Mouse (Mus musculus): ENCODE results near the gene Rab34. TPM values are rescaled to one million over a fixed set of nuclear protein-coding genes. Genes with fewer than 3 reads are reported as not detected.

Rab34 gene
- total and polyA plus RNA-seq, 3 experiments = 0.17 to 1.4 (median 0.50) TPM

DNA sequence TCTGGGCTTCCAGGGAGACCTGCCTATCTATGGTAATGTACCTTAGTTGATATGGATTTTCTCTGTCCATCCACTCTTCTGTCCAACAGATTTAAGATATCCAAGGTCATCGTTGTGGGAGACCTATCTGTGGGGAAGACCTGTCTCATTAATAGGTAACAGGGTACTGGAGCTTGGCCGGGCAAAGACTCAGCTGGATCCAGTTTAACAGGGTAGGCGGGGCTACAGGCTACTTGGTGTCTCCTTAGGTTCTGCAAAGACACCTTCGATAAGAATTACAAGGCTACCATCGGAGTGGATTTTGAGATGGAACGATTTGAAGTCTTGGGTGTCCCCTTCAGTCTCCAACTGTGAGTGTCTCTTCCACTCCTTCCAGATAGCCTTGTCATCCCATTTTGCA lies 1.8 kb downstream of the Rab34 start:
- Histone ChIP-seq H3K4me2 (ENCODE audit: insufficient read depth, low read depth, poor library complexity, severe bottlenecking) (no peak overlapping the region), H3K27me3 (replicated peaks) (peaks cover 19% of the 10 kb centered on the region), H3K79me2 (replicated peaks; ENCODE audit: control insufficient read depth, extremely low read depth, insufficient read depth, poor library complexity, severe bottlenecking) (no peaks in the 10 kb centered on the region), H3K4me1 (ENCODE audit: control insufficient read depth in 1 of 2, insufficient read depth in 2 of 2) (0 out of 4 replicates have a peak, but pooled peaks cover 0 to 2% of the 10 kb centered on the region in 2 experiments), H3K9me3 (replicated peaks; ENCODE audit: low read length) (peaks cover 18% of the 10 kb centered on the region), H3K9ac (ENCODE audit: insufficient read depth, low read depth) (no peak overlapping the region), H3K4me3 (replicated peaks in 1 of 3; ENCODE audit: low read depth in 2 of 3, low read length in 2 of 3, poor library complexity in 1 of 3) (no peak overlapping the region), H3K27ac (ENCODE audit: insufficient read depth, low read depth) (no peak overlapping the region), H3K36me3 (replicated peaks in 1 of 2; ENCODE audit: control insufficient read depth in 1 of 2, insufficient read depth in 1 of 2, low read length in 1 of 2) (no peaks in the 10 kb centered on the region)
- in situ Hi-C loops (cut with MboI; ENCODE audit: low pct_ligation_motif_present, low pct_unique_long_range_greater_than_20kb, low sequenced_read_pairs) = no loop called here
- dilution Hi-C loops (cut with MboI; ENCODE audit: extremely low pct_ligation_motif_present, extremely low pct_unique_long_range_greater_than_20kb, low sequenced_read_pairs) = no loop called here
- no peak for DNase-seq (ENCODE audit: extremely low read depth)
- TF ChIP-seq KAT2A (IDR thresholded peaks at IDR 0.05; ENCODE audit: insufficient replicate concordance, low read length) (no peak), TCF12 (IDR thresholded peaks at IDR 0.05; ENCODE audit: low read depth, low read length) (no peak), MAFK (IDR thresholded peaks at IDR 0.05; ENCODE audit: insufficient replicate concordance, low read length) (no peak), TBP (conservative IDR thresholded peaks at IDR 0.05; ENCODE audit: low read depth, low read length) (no peak), GABPA (IDR thresholded peaks at IDR 0.05; ENCODE audit: insufficient replicate concordance, low read depth, low read length) (no peak), RAD21 (IDR thresholded peaks at IDR 0.05; ENCODE audit: low read depth, low read length) (no peak), MEF2A (IDR thresholded peaks at IDR 0.05; ENCODE audit: borderline replicate concordance, low read depth, low read length) (no peak), USF1 (IDR thresholded peaks at IDR 0.05; ENCODE audit: low read depth, low read length) (no peak), PAX5 (IDR thresholded peaks at IDR 0.05; ENCODE audit: low read length) (no peak), CTCF (conservative IDR thresholded peaks at IDR 0.05 in 1 of 2, IDR thresholded peaks at IDR 0.05 in 1 of 2; ENCODE audit: low read depth in 2 of 2, low read length in 2 of 2) (no peak), SIN3A (IDR thresholded peaks at IDR 0.05; ENCODE audit: low read length) (no peak), JUND (conservative IDR thresholded peaks at IDR 0.05; ENCODE audit: low read depth, low read length) (no peak), CHD1 (IDR thresholded peaks at IDR 0.05; ENCODE audit: low read depth, low read length) (no peak), JUN (IDR thresholded peaks at IDR 0.05; ENCODE audit: insufficient read depth, low read depth, low read length) (no peak), CHD2 (IDR thresholded peaks at IDR 0.05; ENCODE audit: low read length) (no peak), POLR2A (IDR thresholded peaks at IDR 0.05; ENCODE audit: low read depth, low read length) (no peak)

DNA sequence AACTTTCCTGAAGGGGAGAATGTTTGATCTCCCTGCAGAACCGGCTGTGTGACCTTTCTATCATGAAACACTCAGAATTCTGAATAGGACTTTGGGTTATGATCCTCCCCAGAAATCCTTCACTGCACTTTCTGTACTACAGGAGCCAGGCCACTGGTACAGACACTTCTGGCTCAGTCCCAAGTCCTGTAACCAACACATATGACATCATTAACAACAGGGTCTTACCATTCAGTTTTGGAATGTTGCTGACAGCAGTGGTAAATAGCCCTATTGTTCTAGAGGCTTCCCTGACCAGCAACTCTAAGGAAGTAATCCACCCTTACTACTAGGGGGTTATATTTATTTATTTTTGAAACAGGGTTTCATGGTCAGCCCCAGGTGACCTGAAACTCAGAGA lies 4.9 kb downstream of the Rab34 start, which contains the start of gene Proca1:
Proca1 (plus strand) TSS at position 280 of the 400 bp plus-strand sequence.
- dilution Hi-C loops (cut with MboI; ENCODE audit: extremely low pct_ligation_motif_present, extremely low pct_unique_long_range_greater_than_20kb, low sequenced_read_pairs) = no loop called here
- no peak for TF ChIP-seq GABPA (IDR thresholded peaks at IDR 0.05; ENCODE audit: insufficient replicate concordance, low read depth, low read length)
- no peak for TF ChIP-seq SMC3 (IDR thresholded peaks at IDR 0.05; ENCODE audit: low read depth, low read length)
- no peak for TF ChIP-seq BHLHE40 (IDR thresholded peaks at IDR 0.05; ENCODE audit: low read depth, low read length)
- TF ChIP-seq ZC3H11A (IDR thresholded peaks at IDR 0.05; ENCODE audit: low read depth, low read length) = no peak
- no peak for TF ChIP-seq POLR2A (IDR thresholded peaks at IDR 0.05; ENCODE audit: low read depth, low read length)
- no peak for TF ChIP-seq MYC (IDR thresholded peaks at IDR 0.05; ENCODE audit: low read depth, low read length)
- no peak for TF ChIP-seq SIN3A (IDR thresholded peaks at IDR 0.05; ENCODE audit: low read length)
- no peak for TF ChIP-seq NRF1 (IDR thresholded peaks at IDR 0.05; ENCODE audit: low read depth, low read length)
- no peak for TF ChIP-seq JUN (IDR thresholded peaks at IDR 0.05; ENCODE audit: insufficient read depth, low read depth, low read length)
- TF ChIP-seq MAZ (IDR thresholded peaks at IDR 0.05; ENCODE audit: low read depth, low read length) = no peak
- TF ChIP-seq HCFC1 (IDR thresholded peaks at IDR 0.05; ENCODE audit: low read depth, low read length) = no peak
- TF ChIP-seq CTCF (conservative IDR thresholded peaks at IDR 0.05 in 1 of 2, IDR thresholded peaks at IDR 0.05 in 1 of 2; ENCODE audit: low read depth in 2 of 2, low read length in 2 of 2) = no peak
- no peak for TF ChIP-seq RCOR1 (conservative IDR thresholded peaks at IDR 0.05; ENCODE audit: low read depth, low read length)
- no peak for TF ChIP-seq TBP (conservative IDR thresholded peaks at IDR 0.05; ENCODE audit: low read depth, low read length)
- TF ChIP-seq CHD2 (IDR thresholded peaks at IDR 0.05; ENCODE audit: low read length) = no peak
- no peaks in the 10 kb centered on the region for H3K79me2 ChIP-seq (replicated peaks; ENCODE audit: control insufficient read depth, extremely low read depth, insufficient read depth, poor library complexity, severe bottlenecking)
- in situ Hi-C loops (cut with MboI; ENCODE audit: low pct_ligation_motif_present, low pct_unique_long_range_greater_than_20kb, low sequenced_read_pairs) = no loop called here
- H3K9ac ChIP-seq (ENCODE audit: insufficient read depth, low read depth) = no peak within 1 kb of the TSS
- DNase-seq (ENCODE audit: extremely low read depth) = no peak
- peaks cover 19% of the 10 kb centered on the region for H3K9me3 ChIP-seq (replicated peaks; ENCODE audit: low read length)
- peaks cover 19% of the 10 kb centered on the region for H3K27me3 ChIP-seq (replicated peaks)
- no peak within 1 kb of the TSS for H3K4me3 ChIP-seq (replicated peaks in 1 of 3; ENCODE audit: low read depth in 2 of 3, low read length in 2 of 3, poor library complexity in 1 of 3)
- no peaks in the 10 kb centered on the region for H3K36me3 ChIP-seq (replicated peaks in 1 of 2; ENCODE audit: control insufficient read depth in 1 of 2, insufficient read depth in 1 of 2, low read length in 1 of 2)
- H3K27ac ChIP-seq (ENCODE audit: insufficient read depth, low read depth) = no peak within 1 kb of the TSS
- 0 out of 4 replicates have a peak, but pooled peaks cover 0 to 2% of the 10 kb centered on the region in 2 experiments for H3K4me1 ChIP-seq (ENCODE audit: control insufficient read depth in 1 of 2, insufficient read depth in 2 of 2)
- no peak within 1 kb of the TSS for H3K4me2 ChIP-seq (ENCODE audit: insufficient read depth, low read depth, poor library complexity, severe bottlenecking)
